Mouse (Mus musculus) neural tube, embryonic 15.5 days (tissue): ENCODE data around the gene Gm21988. TPM values are rescaled to one million over a fixed set of nuclear protein-coding genes. Genes with fewer than 3 reads are reported as not detected.

Experiments
- ATAC-seq: fragments of 200-750 bp; cut with Nextera tagmentation; 2 replicates; pipeline ENCODE4 v1.8.0; 2017; ENCODE audit warnings: mild to moderate bottlenecking, moderate TSS enrichment, moderate library complexity; ENCODE audit not compliant: low FRiP score
- H3K27ac ChIP-seq: fragments of 300-500 bp; sonication (generic); replicated peaks from 2 replicates; pipeline ENCODE4 v1.5.1; 2015; ENCODE audit warnings: mild to moderate bottlenecking, inconsistent platforms
- H3K27me3 ChIP-seq: fragments of 300-500 bp; sonication (generic); replicated peaks from 2 replicates; pipeline ENCODE4 v1.6.1; 2015; ENCODE audit warnings: inconsistent platforms
- H3K36me3 ChIP-seq: fragments of 300-500 bp; sonication (generic); 2 replicates; pipeline ENCODE4 v1.6.1; 2015; ENCODE audit warnings: inconsistent platforms
- H3K4me1 ChIP-seq: fragments of 300-500 bp; sonication (generic); 2 replicates; pipeline ENCODE4 v1.6.1; 2015; ENCODE audit warnings: inconsistent platforms
- H3K4me2 ChIP-seq: fragments of 300-500 bp; sonication (generic); 2 replicates; pipeline ENCODE4 v1.6.1; 2015; ENCODE audit warnings: inconsistent platforms, mild to moderate bottlenecking, moderate library complexity
- H3K4me3 ChIP-seq: fragments of 300-500 bp; sonication (generic); replicated peaks from 2 replicates; pipeline ENCODE4 v1.5.1; 2015; ENCODE audit warnings: mild to moderate bottlenecking, inconsistent platforms
- H3K9ac ChIP-seq: fragments of 300-500 bp; sonication (generic); replicated peaks from 2 replicates; pipeline ENCODE4 v1.6.1; 2015; ENCODE audit warnings: mild to moderate bottlenecking, inconsistent platforms
- H3K9me3 ChIP-seq: fragments of 300-500 bp; sonication (generic); replicated peaks from 2 replicates; pipeline ENCODE4 v1.6.1; 2016; ENCODE audit warnings: inconsistent platforms
- WGBS: fragments of 180-500 bp; shearing (Covaris S2); methylation state at CpG from one replicate; pipeline ENCODE4 v1.1.7; 2015; ENCODE audit warnings: mixed read lengths; 5-methylcytosine and 5-hydroxymethylcytosine counted together
- polyA plus RNA-seq: library from polyadenylated mRNA; unstranded; fragments of >200 nt; fragmentation: Nextera tagmentation; extraction: Ambion mirVana; gene quantifications from 2 replicates; pipeline ENCODE4 v1.2.1, GENCODE M21; 2015

Gene Gm21988
- polyA plus RNA-seq: 13.1 and 16.0 TPM in 2 replicates

DNA sequence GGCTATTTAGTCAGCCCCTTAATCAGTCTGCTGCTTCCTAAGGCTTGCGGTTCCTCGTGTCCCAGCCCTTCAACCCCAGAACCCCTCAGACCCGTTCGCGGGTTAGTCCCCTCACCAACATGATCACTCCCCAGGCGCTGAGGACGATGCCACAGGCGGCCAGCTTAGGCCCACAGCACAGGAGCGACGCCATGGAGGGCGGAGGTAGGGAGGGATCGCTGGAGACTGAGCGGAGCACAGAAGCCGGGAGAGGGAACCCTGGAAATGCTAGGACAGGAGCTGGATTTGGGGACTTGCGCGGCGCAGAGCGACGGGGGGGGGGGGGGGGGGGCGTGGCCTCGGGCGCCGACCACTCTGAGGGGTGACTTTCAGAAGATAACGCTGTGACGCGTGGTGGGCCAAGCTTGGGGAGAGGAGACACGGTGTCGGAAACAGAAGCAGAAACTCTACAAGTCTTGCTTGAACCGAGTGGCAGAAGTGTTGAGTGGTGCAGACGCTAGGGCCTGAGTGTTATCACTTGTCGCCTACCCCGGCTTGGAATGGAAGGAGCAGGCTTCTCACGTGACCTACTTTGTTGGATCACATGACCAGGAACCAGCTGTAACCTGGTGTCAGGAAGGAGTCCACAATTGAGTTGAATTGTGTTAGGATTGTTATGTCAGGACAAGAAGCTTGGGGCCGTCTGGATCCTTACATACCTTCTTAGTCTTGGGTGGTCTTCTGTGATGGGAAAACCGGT, at the start of gene Gm21988, which contains the start of gene Rnasek:
TSS of gene Gm21988 (minus strand) at position 290 of the 739 bp plus-strand sequence.
TSS of gene Rnasek (minus strand) at position 302 of the 739 bp plus-strand sequence.
- H3K27ac ChIP-seq: peak within 1 kb of the TSS; percentile 97
- H3K4me3 ChIP-seq: peak within 1 kb of the TSS; percentile 61
- H3K9ac ChIP-seq: peak within 1 kb of the TSS; percentile 68
- H3K9me3 ChIP-seq: no peaks in the 10 kb centered on the region
- peak; percentile 51 for ATAC-seq
- H3K4me2 ChIP-seq: peak within 1 kb of the TSS; percentile 93
- WGBS: under 1% methylated on average over 34 of the region's 35 CpGs
- H3K36me3 ChIP-seq: peaks cover 13% of the 10 kb centered on the region
- peaks cover 3% of the 10 kb centered on the region; the same call in 1 of the 2 replicates for H3K27me3 ChIP-seq
- peaks cover 34% of the 10 kb centered on the region for H3K4me1 ChIP-seq

DNA sequence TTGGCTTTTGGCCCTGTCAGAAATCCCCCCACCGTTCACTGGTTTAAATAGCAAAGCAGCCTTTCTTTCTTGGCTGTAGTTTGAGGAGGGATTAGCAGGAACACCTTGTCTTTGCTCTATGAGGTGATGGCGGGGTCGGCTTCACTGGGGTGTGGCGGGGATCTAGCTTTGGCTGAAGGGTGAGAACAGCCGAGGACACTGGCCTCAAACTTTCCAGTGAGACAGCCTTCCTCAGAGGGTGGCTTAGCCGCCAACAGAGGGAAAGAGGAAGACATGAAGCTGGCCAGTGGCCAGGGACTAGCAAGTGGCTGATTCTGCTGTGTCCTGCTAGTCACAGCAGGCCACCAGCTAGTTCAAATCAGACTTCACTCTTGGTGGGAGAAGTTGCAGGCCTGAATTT, 49.6 kb upstream of the Gm21988 start:
- no peak overlapping the region for H3K4me3 ChIP-seq
- no peak for ATAC-seq
- H3K4me1 ChIP-seq: no peaks in the 10 kb centered on the region
- no peaks in the 10 kb centered on the region for H3K27me3 ChIP-seq
- no peak overlapping the region for H3K27ac ChIP-seq
- H3K4me2 ChIP-seq: no peak overlapping the region
- H3K9ac ChIP-seq: no peak overlapping the region
- H3K36me3 ChIP-seq: no peaks in the 10 kb centered on the region
- whole genome bisulfite sequencing: 65% methylated on average over 6 of the region's 6 CpGs
- H3K9me3 ChIP-seq: no peaks in the 10 kb centered on the region

DNA sequence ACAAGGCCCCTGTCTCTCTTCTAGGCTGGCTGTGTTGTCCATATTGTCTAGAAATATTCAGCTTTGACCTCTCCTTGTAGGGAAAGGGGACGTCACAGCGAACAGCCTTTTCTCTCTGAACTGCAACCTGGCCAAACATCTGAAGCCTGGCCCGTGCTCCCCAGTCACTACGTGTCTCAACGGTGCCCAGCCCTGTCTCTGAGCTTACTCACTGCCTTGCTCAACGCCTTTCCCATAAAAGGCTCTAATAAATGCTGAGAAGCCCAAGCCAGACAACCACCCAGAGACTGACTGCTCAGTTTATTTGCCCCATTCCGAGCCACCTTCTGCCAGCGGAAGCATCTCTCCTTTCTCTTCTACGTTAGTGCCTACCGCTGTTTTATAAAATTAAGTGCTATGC, 48.5 kb upstream of the Gm21988 start:
- no peak for ATAC-seq
- WGBS: 88% methylated on average over 10 of the region's 10 CpGs
- Histone ChIP-seq H3K27ac (no peak overlapping the region), H3K36me3 (no peaks in the 10 kb centered on the region), H3K4me1 (no peaks in the 10 kb centered on the region), H3K4me2 (no peak overlapping the region), H3K9me3 (no peaks in the 10 kb centered on the region), H3K9ac (no peak overlapping the region), H3K4me3 (no peak overlapping the region), H3K27me3 (no peaks in the 10 kb centered on the region)

DNA sequence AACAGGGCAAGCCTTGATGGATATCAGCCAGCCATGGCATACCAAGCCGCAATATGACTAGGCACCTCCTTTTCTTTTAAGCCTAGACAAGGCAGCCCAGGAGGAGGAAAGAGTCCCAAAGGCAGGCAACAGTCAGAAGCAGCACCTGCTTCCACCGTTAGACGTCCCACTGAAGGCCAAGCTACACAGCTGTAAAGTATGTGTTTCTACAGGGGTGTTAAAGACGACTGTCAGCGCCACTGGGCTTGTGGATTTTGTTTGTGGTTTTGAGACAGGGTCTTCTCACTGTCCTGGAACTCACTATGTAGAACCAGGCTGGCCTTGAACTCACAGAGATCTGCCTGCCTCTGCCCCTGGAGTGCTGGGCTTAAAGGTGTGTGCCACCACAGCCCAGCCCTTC, 46.1 kb upstream of the Gm21988 start:
- Histone ChIP-seq H3K27ac (no peak overlapping the region), H3K4me3 (no peak overlapping the region), H3K9me3 (no peaks in the 10 kb centered on the region), H3K9ac (no peak overlapping the region), H3K27me3 (no peaks in the 10 kb centered on the region), H3K4me2 (no peak overlapping the region), H3K36me3 (no peaks in the 10 kb centered on the region), H3K4me1 (no peaks in the 10 kb centered on the region)
- no peak for ATAC-seq
- 79% methylated on average over 5 of the region's 5 CpGs for WGBS

DNA sequence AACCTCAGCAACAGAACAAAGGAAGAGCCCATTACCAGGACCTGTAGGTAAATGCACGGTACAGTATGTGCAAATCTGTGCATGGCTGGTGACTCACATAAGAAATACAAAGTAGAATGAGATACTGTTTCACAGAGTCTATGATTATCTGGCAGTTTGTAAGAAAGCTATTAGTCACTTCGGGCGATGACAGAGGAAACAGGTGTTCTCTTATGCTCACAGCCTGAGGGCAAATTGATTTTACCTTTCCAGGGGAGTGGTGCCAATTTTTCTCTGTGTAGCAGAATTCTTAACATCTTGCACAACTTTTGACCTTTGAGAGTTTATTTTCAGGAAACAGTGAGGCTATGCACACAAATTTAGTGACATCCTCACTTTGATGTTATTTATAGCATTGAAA, 45.1 kb upstream of the Gm21988 start:
- no peaks in the 10 kb centered on the region for H3K27me3 ChIP-seq
- no peaks in the 10 kb centered on the region for H3K4me1 ChIP-seq
- no peak overlapping the region for H3K4me3 ChIP-seq
- WGBS: 85% methylated on average over 3 of the region's 3 CpGs
- H3K27ac ChIP-seq: no peak overlapping the region
- H3K4me2 ChIP-seq: no peak overlapping the region
- no peak for ATAC-seq
- no peaks in the 10 kb centered on the region for H3K36me3 ChIP-seq
- no peak overlapping the region for H3K9ac ChIP-seq
- H3K9me3 ChIP-seq: no peaks in the 10 kb centered on the region

DNA sequence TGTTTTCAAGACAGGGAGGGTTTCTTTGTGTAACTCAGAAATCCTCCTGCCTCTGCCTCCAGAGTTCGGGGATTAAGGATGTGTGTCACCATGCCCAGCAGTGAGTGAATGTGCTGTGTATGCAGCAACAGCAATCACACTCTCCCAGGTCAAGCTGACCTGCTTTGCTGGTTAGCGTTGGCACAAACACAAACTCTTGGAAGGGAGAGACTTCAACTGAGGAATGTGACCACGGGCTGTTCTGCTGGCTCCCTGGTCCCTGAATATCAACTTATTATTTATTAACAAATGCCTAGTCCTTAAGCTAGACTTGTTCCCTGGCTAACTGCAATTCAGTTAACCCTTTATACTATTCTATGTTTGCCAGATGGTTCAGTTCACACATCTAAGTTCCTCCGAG, 44.0 kb upstream of the Gm21988 start:
- Histone ChIP-seq H3K4me3 (no peak overlapping the region), H3K27ac (no peak overlapping the region), H3K27me3 (no peaks in the 10 kb centered on the region), H3K4me1 (no peaks in the 10 kb centered on the region), H3K9ac (no peak overlapping the region), H3K4me2 (no peak overlapping the region), H3K9me3 (no peaks in the 10 kb centered on the region), H3K36me3 (no peaks in the 10 kb centered on the region)
- ATAC-seq: no peak
- 88% methylated on average over 4 of the region's 4 CpGs for WGBS

DNA sequence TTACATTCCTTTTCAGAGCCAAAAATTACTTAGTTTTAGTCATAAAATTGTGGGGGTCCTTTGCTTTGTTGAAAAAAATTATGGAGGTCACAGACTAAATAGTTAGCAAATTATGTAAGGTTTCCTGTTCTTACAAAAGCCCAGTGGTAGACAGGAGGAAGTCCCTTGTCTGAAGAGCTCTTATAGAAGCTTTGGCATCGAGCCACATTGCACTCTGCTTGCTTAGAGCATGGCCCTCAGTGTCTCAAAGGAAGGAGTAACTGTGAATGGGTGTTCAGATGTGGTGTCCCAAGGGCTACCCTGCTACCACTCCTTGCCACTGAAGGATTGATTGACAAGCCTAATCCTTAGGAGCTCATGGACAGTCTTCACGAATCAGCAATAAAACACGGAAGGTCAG, 40.8 kb upstream of the Gm21988 start:
- no peak for ATAC-seq
- no peak overlapping the region for H3K4me3 ChIP-seq
- 70% methylated on average over 3 of the region's 3 CpGs for WGBS

DNA sequence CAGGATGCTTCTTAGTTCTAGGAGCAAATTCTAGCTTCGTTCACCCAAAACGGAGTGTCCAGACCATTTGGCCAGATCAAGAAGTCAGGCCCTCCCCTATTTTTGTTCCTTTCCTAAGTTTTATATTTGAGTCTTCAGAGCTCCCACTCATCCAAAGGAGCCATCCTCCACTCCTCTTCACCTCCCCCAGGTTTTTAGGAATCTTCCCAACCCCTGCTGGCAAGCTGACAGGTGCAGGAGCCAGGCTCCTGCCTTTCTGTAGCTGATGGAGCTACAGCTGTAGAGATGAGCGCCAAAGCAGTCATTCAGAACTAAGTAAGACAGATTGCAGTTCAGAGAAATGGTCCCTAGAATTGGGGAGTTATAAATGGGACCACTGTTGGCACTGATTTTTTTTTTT, 39.3 kb upstream of the Gm21988 start:
- 82% methylated on average over 3 of the region's 3 CpGs for WGBS
- ATAC-seq: no peak
- H3K27ac ChIP-seq: no peak overlapping the region
- H3K9ac ChIP-seq: no peak overlapping the region
- H3K36me3 ChIP-seq: no peaks in the 10 kb centered on the region
- no peaks in the 10 kb centered on the region for H3K9me3 ChIP-seq
- H3K27me3 ChIP-seq: no peaks in the 10 kb centered on the region
- H3K4me1 ChIP-seq: no peaks in the 10 kb centered on the region
- no peak overlapping the region for H3K4me2 ChIP-seq
- no peak overlapping the region for H3K4me3 ChIP-seq

More for the DNA sequence above, 40.8 kb upstream of the Gm21988 start:
- H3K9ac ChIP-seq: no peak overlapping the region
- no peaks in the 10 kb centered on the region for H3K9me3 ChIP-seq
- H3K27ac ChIP-seq: no peak overlapping the region
- no peak overlapping the region for H3K4me2 ChIP-seq
- no peaks in the 10 kb centered on the region for H3K36me3 ChIP-seq
- no peaks in the 10 kb centered on the region for H3K27me3 ChIP-seq
- no peaks in the 10 kb centered on the region for H3K4me1 ChIP-seq

DNA sequence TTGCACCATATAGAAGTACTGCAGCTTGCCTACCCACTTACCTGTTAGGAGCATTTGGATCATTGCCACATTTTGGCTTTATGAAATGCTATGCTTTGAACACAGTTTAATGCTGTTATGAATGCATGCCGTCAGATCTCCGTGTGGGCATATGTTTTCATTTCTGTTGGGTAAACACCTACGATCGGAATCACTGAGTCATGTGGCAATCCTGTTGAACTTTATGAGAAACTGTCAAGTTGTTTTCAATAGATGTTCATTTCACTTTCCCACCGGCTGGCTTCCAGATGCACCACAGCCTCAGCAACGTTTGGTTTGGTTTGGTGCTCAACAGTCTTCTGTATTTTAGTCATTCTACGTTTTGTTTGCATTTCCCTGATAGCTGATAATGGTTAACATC, 32.0 kb upstream of the Gm21988 start:
- Histone ChIP-seq H3K27ac (no peak overlapping the region), H3K9ac (no peak overlapping the region), H3K4me3 (no peak overlapping the region), H3K27me3 (no peaks in the 10 kb centered on the region), H3K4me2 (no peak overlapping the region), H3K36me3 (no peaks in the 10 kb centered on the region), H3K4me1 (no peaks in the 10 kb centered on the region), H3K9me3 (no peaks in the 10 kb centered on the region)
- WGBS: 86% methylated on average over 7 of the region's 7 CpGs
- ATAC-seq: no peak

DNA sequence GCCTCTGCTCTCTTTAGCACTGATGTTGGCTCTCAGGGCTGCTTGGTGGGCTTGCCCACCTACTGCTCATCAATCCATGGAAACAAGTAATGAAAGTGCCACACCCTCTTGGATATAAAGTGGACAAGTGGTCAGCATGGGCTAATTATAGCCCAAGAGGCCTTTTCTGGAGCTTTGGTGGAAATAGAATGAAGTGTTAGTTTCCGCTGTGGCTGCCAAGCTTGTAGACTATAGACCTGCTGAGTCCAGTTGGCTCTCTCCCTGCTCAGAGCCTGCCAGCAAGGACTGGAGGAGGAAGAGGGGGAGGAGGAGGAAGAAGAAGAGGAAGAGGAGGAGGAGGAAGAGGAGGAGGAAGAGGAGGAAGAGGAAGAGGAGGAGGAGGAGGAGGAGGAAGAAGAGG, 26.8 kb upstream of the Gm21988 start:
- no peak overlapping the region for H3K27ac ChIP-seq
- no peaks in the 10 kb centered on the region for H3K9me3 ChIP-seq
- H3K4me1 ChIP-seq: no peaks in the 10 kb centered on the region
- ATAC-seq: no peak
- no peaks in the 10 kb centered on the region for H3K36me3 ChIP-seq
- no peak overlapping the region for H3K4me3 ChIP-seq
- H3K4me2 ChIP-seq: no peak overlapping the region
- 90% methylated on average over 1 of the region's 1 CpGs for WGBS
- no peak overlapping the region for H3K9ac ChIP-seq
- 0 out of 2 replicates have a peak, but pooled peaks cover 4% of the 10 kb centered on the region for H3K27me3 ChIP-seq

DNA sequence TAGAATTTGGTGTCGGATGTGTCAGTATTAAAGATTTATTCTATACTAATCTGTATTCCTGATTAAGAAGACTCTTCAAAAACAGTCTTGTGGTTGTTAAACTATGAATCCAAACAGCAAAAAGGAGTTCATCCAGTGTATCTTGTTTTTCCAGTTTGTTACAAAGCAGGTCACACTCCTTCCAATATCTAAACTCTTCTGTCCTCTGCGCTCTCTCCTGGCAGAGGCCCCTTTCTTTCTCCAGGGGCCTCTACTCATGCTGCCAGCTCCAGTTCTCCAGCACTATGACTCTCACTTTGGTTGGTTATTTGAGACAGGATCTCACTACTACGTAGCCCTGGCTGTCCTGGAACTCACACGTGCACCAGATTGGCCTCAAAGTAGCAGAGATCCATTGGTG, 26.2 kb upstream of the Gm21988 start:
- WGBS: 82% methylated on average over 4 of the region's 4 CpGs
- no peaks in the 10 kb centered on the region for H3K9me3 ChIP-seq
- no peak overlapping the region for H3K9ac ChIP-seq
- H3K4me3 ChIP-seq: no peak overlapping the region
- no peak overlapping the region for H3K4me2 ChIP-seq
- H3K4me1 ChIP-seq: no peaks in the 10 kb centered on the region
- H3K27ac ChIP-seq: no peak overlapping the region
- H3K27me3 ChIP-seq: 0 out of 2 replicates have a peak, but pooled peaks cover 4% of the 10 kb centered on the region
- no peak for ATAC-seq
- no peaks in the 10 kb centered on the region for H3K36me3 ChIP-seq

DNA sequence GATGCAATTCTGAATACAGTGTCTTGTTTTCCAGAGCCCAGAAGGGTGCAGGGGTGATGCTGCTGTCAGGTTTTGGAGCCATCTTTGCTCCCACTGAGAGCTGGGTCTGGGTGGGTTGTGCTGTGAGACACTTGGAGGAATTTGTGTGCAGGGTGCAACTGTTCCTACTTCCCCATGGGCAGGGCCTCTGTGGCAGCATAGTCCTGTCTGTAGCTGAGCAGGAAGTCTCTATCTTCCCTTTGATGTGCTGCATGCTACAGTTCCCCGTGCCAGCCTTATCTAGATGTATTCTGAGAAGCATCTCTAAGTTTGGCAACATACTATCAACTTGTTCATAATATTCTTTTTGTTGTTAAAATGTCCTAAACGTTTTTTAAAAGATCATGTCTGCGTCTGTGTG, 25.6 kb upstream of the Gm21988 start:
- Histone ChIP-seq H3K27ac (no peak overlapping the region), H3K9ac (no peak overlapping the region), H3K27me3 (0 out of 2 replicates have a peak, but pooled peaks cover 4% of the 10 kb centered on the region), H3K4me2 (no peak overlapping the region), H3K9me3 (no peaks in the 10 kb centered on the region), H3K4me3 (no peak overlapping the region), H3K36me3 (no peaks in the 10 kb centered on the region), H3K4me1 (no peaks in the 10 kb centered on the region)
- ATAC-seq: no peak
- 60% methylated on average over 3 of the region's 3 CpGs for WGBS
